Mouse (Mus musculus) retina, embryonic 14.5 days (tissue): ENCODE results near the gene Higd1a.
A peak's percentile ranks its signal among the peaks of the same experiment; 100 is the strongest.

Experiments used
- DNase-seq: peaks from one replicate; pipeline ENCODE4 v3.0.0-alpha.2; 2015; ENCODE audit warnings: low spot score

The Higd1a gene

DNA sequence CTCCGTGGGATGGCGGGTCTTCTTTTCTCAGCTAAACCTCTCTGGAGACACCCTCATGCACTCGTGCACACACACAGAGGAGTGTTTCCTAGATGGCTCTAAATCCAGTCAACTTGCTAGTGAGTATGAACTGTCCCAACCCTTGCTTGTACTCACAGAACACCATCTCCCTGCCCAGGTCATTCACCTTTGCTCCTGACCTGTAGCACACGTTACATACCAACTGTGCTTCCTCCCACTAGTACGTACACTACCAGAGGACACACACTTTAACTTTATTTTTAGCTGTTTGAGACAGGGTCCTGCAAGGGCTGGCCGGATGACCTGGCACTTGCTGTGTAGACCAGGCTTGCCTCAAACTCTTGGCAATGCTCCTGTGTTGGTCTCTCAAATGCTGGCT, 20.2 kb downstream of the Higd1a start:
- no peak for DNase-seq

DNA sequence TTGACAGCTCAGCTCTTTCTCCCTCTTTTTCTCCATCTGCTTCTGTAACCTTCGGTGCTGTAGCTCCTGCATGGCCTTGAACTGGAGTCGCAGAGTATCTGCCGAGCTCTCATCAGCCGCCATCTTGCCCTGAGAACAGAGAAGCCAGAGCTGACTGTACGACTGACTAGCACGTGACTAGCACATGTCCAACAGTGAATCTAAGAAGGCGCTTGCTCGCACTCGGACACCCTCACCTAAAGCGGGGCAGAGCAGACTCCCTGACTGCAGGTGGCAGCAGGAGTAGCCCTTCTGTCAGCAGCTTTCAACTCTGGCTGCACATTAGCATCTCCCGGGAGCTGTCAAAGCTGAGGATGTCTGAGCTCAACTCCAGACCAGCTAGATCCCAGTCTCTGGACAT, 24.3 kb downstream of the Higd1a start:
- DNase-seq: no peak

DNA sequence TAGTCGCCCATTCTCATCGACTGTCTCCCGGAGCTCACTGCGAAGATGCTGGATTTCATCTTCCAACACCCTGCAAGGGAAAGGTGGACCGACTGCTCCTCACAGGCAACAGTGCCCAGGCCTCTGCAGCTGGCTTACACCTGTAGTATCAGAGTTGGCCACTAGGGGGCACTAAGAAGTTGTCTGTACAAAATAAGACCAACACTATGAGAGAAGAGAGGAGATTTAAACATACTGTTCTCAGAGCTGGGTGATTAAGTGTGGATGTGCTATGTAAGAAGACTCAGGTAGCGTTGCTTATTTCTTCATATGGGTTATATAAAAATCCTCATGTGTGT, 27.2 kb downstream of the Higd1a start:
- peak; percentile 92 for DNase-seq

- DNase-seq: peak; percentile 60
Measured at GRCm38 (mm10) chr9:121830243-121830955, 27.8 kb downstream of the Higd1a start.

DNA sequence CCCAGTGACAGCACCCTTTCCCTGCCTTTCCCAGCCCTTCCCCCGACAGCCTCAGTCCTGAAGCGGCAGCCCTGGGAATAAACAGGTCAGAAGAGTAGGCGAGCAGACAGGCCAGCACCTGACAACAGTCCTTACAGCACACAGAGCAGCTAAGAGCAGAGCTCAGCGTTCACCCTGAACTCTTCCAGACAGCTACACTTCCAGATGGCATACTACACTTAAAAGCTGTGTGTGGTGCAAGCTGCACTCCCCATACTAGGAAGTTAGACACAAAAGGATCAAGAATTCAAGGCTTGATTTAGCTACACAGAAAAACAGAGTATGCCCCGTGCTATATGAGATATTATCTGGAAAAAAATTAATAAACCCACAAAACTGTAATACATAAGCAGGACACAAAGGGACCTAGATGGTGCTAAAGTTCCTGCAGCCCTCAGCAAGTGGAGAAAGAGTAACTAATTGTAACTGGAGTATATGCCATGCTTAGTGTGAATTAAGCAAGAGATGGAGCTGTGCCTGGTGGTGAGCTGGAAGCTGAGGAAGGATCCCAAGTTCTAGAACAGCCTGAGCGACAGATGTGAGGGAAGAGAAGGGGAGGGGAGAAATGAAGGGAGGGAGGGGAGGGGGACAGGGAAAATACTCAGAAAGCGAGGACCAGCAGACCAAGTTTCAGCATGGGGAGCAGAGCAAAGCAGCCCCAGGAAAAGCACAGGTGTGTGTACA, 28.7 kb downstream of the Higd1a start:
- no peak for DNase-seq

- no peak for DNase-seq
Measured at GRCm38 (mm10) chr9:121828314-121828713, 29.8 kb downstream of the Higd1a start.

DNA sequence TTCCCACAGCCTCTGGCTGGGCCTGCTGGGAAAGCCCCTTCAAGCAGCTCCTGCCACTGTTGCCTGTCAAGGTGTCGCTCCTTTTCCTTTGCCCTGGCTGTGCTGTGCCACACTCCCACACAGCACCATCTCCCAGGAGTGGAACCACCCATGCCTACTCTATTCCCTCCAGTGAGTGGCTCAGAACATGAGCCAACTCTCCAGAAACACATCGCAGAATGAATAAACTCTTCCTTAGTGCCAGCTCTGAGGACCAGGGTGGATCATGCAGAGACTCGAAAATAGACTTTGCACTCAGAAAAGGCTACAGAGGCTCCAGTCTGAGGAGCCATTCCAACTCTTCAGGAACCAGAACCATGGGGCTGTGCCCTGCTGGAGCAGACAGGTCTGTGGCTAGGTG, 31.8 kb downstream of the Higd1a start:
- DNase-seq: no peak

GRCm38 (mm10) chr9:121823991-121824390, 34.2 kb downstream of the Higd1a start:
- no peak for DNase-seq

- no peak for DNase-seq
Measured at GRCm38 (mm10) chr9:121823051-121823450, 35.1 kb downstream of the Higd1a start.

- no peak for DNase-seq
Measured at GRCm38 (mm10) chr9:121822585-121822991, 35.6 kb downstream of the Higd1a start.

- DNase-seq: no peak
Measured at GRCm38 (mm10) chr9:121820765-121821164, 37.4 kb downstream of the Higd1a start.

DNA sequence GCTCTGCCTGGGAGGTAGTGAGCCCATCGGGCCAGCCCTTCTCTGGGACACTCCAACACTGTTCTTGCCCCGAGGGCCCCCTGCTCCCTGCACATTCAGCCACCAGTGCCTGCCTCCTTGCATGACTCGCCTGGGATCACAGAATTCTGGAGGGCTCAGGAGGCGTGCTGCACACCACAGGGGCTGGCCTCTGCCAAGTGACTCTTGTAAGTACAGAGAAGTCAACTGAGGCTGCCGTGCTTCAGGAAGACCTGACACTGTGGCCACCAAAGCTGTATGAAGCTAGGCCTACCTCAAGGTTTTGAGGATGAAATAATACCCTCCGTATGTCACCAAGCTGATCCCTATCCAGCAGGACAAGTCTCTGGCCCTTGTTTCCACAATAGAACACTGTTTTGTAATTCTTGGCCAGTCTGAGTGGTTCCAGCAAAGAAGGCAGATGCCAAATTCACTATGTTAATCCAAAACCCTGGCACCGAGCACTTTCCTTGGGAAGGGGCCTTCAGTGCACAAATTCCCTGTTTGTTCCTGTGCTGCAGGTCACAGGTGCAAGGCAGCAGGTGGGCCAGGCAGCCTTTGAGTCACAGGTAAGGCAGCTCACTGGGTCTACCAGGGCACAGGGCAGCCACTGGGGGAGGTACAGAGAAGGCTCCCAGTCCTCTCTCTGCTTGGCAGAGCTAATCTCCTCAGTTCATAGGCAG, 38.2 kb downstream of the Higd1a start:
- DNase-seq: no peak

DNA sequence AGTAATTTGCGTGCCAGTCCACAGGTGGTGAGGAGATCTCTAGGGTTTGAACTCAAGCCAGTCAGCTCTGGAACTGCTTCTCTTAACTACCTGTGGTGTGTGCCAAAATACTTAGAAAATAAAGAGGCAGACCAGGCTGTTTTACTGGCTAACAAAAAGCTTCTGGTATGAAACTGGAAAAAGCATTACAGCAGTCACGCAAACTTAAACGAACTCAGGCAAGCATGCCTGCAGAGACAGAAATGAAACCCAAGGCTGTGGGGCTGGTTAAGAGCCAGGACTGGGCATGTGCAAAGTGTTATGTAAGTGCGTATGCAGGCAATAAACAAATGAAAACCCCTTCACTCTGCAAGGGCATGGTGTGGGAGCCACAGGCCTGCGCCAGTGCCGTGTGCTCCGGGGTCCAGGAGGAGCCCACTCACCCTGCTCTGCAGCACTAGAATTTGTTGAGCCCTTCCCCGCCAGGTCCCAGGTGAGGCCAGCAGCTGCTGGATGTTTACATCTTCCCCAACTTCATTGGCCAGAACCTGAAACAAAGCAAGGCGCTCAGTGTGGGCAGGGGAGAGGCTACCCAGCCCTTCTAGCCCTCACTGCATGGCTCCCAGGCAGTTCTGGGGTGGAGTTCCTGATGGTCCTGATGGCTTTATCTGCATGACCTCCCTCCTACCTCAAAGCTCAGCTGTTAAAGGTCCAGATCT, 38.9 kb downstream of the Higd1a start:
- no peak for DNase-seq

DNA sequence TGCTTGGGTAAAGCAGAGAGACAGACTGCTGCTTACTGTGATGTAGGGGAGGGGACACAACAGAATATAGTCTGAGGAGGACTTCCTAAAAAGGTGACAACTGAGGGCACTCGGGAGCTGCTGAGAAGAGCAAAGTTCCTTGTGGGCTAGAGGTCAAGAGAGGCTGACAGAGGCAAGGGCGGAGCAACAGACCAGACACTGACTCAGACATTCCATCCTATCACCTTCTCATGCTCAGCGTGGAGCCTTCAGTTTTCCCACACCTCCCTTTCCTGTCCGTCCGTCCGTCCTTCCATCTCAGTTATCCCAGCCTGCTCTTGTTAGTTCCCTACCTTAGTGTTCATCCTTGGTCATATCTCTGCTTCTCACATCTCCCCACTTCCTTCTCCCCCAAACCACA, 43.0 kb downstream of the Higd1a start:
- DNase-seq: no peak

DNA sequence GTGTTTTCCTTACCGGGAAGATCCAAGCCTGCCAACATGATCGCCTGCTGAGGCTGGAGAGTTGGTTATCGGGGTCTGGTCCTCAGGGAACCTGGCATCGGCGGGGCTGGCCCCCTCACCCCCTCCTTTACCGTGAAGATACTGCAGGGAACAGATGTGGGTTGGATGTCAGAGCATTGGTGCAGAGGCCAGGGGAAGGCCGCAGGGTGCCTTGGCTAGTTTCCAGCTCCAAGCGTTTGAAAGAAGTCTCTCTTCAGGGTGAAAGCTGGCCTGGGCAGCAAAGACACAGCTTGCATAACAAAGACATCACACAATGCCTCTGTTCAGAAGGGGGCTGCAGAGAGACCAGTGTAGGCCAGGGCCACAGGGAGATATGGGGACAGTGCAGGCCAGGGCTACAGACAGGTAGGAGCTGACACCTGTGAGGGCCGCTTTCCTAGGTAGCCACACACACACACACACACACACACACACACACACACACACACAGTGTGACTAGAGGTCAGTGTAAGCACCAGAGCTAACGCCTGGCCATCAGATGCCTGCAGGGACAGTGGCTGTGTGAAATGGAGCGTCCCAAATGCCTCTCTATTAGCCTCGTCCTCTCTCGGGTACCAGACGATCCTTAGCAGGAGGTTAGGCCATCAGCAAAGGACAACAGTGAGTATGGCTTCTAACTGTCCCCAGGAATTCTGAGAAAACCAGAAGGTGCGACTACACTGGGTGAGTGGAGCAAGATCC, 47.9 kb downstream of the Higd1a start:
- peak; percentile 66 for DNase-seq

DNA sequence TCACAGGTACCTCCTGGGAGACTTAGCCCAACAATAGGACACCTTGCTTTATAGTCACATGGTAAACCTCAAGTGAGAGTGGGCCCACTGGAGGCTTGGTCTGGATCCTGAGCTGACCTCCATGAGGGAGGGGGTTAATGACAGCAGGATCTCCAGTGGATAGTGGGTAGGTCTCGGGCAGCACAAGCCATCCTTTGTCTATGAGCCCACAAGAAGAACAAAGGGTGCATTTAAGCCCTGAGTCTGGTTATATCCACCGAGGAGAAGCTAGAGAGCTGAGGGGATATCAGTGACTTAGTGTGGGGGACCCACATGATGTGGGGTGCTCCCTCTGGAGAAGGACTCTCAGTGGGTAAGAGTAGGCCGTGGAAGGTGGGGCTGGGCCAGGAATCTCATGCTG, 49.7 kb downstream of the Higd1a start:
- DNase-seq: no peak

GRCm38 (mm10) chr9:121807947-121808346, 50.2 kb downstream of the Higd1a start:
- no peak for DNase-seq

DNA sequence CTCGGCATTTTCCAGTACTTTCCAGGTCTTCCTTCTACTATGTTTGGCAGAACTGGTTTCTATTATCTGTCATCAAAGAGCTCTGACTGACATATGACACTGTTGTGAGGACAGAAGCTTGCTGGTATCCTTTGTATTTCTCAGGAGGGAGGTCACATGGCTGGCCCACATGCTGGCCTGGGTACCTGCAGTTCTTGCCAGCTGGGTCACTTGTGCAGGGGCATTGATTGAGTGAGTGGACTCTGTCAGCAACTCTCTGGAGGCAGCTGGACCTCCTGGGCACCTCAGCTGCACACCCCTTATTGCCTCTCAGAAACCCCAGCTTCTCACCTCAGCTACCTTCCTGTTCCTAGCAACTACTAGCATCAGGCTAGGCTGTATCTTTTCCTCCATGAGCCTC, 50.6 kb downstream of the Higd1a start:
- DNase-seq: no peak

DNA sequence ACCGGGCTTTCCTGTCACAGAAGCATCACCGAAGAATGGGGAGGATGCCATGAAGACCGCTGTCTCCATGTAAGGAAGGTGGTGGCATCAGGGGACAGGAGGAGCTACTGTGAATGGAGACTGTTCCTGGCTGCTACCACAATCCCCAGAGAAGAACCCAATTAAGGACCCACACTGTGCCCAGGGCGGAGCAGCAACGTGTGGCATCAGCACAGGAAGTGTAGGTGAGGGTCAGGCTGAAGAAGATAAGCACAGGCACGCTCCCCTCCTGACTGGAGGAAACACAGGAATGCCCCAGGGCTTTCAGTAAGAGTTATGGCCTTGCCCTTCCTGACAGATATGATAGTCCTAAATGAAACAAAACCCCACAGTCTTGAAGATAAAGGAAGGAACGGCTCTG, 55.4 kb downstream of the Higd1a start:
- DNase-seq: no peak

- no peak for DNase-seq
Measured at GRCm38 (mm10) chr9:121798887-121799520, 59.2 kb downstream of the Higd1a start.
